Mouse (Mus musculus) embryo, embryonic 11 days (tissue): Measurements from ENCODE around the gene Ciita.

Source experiments
- DNase-seq: peaks from one replicate; pipeline ENCODE4 v3.0.0-alpha.2; 2015

The Ciita gene

DNA sequence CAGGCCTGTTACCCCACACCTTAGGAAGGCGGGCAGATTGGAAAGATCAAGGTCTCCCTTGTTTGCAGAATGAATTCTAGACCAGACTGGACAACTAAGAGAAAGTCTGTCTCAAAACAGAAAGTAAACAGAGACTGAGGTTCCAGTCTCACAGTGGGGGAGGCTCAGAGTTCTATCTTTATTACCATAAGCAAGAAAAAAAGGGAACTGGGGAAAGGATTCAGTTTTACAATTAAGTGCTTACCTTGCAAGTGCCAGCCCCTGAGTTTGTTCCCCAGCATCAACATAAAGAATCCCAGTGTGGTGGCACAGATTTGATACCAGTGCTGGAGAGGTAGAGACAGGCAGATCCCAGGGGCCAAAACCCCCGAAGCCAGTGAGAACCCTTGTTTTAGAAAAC is 3.9 kb upstream of the Ciita start:
- DNase-seq = no peak

DNA sequence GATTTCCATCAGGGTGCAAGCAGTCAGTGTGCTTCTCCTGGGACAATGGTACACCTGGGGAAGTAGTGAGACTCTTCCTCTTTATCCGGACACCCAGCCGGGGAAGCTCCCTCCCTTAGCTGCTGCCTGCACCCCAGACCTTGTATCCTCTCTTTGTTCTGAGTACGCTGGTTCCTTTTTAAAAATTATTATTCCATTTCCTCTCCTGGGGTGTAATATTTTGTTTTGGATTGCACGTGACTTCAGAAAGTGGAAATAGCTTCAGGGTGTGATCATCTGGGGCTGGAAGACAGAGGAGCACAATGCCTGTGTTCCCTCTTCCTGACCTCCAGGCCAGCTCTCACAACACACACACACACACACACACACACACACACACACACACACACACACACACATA is 2.5 kb downstream of the Ciita start:
- no peak for DNase-seq

DNA sequence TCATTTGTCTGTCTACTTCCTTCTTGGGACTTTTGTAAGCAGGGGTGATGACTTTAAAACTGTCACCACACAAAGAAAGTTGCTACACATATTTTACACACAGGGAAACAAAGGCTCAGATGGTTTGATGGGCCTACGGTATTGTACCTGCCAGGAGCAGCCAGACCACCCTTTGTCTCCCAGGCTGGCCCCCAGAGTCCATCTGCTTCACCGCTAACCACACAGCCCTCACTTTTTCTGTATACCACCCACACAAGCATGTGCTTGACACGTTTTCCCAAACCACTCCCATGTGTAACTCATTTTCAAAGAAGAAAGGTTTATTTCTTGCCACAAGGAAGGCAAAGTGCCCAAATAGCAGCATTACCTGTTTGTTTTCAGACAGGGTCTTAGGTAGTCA is 7.1 kb downstream of the Ciita start:
- no peak for DNase-seq

DNA sequence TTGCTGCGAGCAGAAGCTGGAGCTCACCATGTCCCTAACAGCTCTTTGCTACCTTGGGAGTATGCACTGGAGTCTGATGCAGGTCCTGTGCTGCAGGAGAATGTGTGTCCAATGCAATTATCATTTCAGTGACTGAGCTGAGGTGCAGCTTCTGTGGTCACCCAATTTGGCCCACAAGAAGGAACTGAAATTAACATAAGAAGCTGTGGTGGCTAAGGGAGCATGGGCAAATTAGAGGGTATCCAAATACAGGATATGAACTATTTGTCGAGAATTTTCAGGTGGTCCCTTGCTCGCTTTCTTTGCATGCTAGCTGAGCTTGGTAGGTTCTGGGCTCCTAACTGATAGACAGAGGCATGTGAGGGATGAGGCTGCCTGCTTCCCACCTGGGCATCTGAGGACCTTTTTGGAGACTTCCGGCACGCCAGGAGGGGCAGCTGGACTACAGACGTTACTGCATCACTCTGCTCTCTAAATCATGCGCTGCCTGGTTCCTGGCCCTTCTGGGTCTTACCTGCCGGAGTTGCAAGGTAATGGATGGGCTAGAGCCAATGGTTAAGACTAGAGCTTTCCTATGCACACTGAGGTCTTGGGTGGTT is 8.1 kb downstream of the Ciita start:
- no peak for DNase-seq

DNA sequence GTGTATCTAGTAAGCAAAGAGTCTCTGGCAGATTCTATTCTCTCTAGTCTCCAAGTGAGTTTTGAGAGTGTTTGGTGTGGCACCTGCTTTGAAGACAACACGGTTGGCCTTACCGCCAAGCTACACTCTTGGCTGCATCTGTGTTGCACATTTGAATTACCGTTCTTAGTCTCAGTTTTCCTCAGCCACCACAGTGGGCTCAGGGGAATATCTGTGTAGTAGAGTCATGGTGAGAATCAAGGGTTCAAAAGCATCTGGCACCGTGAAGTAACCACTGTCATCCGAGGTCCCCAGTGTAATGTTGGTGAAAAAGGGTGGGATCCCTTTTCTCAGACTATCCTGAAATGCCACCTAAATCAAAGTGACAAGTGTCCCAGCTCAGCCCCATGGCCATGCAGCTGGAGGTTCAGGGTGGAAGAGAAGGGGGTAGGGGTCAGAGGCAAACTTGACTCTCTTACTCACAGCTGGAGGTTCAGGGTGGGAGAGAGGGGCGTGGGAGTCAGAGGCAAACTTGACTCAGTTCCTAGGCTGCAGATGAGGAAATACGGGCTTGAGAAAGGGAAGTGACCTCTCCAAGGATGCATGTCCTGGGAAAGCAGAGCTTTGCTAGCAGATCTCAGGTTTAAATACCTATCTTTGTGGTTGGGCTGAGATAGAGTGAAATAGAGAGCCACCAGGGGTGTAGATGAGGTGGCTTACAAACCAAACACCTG is 9.1 kb downstream of the Ciita start:
- no peak for DNase-seq

DNA sequence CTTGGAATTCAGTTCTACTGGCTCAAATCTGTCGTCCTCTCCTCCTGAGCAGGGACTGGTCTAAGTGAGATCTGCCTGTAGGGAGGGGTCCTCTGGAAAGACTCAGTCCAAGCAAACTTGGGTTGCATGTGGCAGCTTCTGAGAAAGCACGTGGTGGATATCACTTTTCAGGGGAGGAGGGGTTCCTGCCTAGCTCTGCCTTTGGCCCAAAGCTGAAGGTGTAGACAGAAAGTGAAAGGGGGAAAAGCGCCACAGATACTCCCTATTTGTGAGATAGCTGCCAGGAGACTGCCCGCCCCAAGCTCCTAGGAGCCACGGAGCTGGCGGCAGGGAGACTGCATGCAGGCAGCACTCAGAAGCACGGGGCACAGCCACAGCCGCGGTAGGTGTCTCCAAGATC is 9.6 kb downstream of the Ciita start:
- peak; percentile 24 for DNase-seq

DNA sequence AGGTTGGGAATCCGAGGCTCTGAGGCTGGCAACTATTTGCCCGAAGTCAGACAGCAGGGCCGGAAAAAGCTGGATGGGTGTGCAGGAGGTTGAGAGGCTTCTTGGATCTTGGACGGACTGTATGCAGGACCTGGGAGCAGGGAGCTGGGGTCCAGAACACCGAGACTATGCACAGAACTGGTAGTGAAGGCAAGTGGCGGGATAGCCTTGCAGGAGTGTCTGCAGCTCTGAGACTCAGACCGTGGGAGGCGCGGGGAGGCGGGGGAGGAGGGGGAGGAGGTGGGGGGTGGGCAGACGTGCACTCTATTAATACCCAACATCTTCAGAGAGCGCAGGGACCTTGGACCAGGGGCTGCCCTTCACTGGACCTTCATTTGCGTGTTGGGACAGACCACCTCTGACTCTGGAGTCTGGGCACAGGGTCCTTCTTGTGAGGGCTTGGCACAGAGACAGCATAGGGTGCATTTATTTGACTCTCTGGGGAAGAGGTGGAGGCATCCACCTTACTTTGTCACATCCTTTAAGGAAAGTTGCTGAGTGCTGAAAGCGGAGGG is 10.1 kb downstream of the Ciita start:
- DNase-seq = no peak

DNA sequence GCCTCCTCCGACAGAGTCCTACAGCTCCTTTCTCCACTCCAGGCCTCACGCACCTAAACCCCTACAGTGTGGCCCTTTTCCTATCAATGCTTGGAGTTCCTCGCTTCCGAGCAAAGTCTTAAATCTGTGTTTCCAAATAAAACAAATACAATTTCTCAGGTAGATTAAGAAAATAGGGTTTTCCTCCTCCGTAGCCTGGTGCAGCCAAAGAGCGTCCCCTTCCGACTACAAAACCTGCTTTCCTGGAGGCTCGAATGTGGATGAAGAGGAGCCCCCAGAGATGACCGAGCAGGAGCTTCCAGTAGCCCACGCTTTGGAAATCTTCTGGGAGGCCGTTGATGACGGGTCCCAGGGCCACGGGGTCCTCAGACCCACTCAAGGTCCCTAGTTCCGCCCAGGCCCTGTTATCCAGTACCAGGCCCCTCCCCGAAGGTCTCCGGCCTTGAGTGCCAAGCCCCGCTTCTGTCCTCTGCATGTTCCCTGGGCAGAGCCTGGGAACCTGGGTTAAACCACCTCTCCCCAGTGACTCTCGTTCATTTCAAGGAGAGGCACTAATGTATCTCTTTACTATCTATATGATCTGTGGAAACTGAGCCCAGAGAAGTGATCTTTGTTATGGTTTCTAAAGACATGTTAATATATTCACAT is 10.8 kb downstream of the Ciita start:
- no peak for DNase-seq

DNA sequence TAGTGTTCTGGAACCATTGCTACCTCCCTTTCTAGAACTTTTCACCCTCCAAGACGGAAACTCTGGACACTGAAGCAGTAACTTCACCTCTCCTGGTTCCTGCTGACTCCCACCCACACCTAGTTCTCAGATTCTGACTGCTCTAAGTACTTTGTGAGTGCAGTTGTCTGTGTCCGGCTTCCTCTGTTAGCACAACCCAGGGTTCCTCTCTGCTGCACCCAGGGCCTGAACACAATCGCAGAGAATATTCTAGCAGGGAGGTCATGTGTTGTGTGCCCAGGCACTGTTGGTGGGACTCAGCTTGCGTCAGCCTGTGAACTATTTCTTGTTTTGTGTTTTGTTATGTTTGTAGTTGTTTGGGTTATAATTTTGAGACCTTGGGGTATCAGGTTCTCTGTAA is 11.9 kb downstream of the Ciita start:
- DNase-seq = no peak

DNA sequence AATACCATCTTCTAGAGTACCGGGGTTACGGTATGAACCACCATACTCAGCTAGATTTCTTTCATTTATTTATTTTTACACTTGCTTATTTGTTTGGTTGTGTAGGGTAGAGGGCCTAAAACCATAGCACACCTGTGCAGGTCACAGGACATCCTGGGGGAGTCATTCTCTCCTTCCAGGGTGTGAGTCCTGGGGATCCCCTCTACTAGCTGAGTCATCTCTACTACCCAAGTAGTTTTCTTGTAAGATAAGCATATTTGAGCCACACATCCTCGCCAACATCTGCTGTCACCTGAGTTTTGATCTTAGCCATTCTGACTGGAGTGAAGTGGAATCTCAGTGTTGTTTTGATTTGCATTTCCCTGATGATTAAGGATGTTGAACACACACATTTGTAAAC is 12.7 kb downstream of the Ciita start:
- no peak for DNase-seq

DNA sequence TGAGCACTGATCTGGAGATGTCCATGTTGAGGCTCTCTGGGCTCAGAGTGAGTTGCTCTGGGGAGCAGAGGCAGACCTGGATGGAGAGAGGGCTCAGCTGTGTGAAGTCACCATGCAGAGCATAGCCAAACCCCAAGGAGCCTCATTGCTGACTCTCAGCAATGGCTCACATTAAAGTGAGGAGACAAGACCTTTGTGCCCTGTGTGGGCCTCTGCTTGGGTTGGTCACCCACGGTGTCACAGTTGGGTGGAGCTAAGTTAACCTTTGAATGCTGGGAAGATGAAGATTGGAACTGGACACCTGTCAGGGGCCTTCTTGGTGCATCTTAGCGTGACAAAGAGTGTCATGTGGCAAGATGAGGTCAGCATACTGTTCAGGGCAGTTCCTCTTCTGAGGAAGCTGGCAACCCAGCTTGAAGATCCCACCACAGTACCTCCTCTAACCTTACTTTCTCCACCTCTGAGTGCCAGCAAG is 16.0 kb downstream of the Ciita start:
- no peak for DNase-seq

DNA sequence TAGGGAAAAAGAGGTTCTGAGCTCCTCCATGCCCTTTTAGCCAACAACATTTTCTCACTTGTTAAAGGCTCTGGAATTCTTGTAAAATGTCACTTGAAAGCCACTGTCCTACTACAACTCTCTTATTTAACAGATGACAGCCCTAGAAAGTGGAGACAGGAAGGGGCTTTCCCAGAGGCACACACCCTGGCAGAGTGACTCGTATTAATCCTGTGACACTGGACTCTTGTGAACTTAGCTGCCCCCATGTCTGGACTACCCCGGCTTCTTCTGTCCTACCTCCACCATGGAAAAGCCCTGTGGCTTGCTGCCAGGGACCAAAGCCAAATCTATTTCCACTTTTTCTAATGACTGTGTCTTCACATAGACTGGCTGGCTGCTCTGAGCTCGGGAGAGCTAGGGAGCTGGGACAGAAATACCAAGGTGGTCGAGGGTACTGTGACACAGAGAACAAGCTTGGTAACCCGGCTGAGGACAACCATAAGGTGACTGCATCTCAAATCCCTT is 18.3 kb downstream of the Ciita start:
- DNase-seq = no peak

DNA sequence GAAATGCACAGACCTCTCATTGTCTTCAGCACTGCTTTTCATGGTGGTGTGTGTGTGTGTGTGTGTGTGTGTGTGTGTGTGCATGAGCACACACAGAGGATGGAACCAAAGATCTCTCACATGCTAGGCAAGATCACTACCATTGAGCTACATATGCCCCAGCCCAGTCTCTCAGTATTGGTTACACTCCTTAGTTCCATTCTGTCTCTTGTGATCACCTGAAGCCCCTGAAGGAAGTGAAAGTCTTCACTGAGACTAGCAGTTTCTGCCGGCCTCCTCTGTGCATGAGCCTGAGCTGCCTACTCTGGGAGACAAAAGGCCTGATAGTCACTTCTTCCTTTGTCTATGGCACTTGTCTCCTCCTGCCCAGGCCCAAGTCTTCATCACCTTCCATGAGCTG is 19.3 kb downstream of the Ciita start:
- DNase-seq = no peak

DNA sequence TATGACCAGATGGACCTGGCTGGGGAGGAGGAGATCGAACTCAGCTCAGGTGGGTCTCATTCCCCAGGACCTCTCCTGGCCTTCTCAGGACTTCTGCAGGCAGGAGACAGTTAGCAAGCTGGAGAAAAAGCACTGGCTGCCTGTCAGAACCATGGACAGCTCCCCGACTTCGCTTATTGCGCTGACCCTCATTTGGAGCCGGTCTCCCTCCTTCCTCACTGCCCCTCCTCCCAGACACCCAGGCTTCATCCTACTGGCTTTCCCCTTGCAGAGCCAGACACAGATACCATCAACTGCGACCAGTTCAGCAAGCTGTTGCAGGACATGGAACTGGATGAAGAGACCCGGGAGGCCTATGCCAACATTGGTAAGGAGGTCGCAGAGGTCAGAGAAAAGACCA is 22.0 kb downstream of the Ciita start:
- DNase-seq = peak; percentile 82

DNA sequence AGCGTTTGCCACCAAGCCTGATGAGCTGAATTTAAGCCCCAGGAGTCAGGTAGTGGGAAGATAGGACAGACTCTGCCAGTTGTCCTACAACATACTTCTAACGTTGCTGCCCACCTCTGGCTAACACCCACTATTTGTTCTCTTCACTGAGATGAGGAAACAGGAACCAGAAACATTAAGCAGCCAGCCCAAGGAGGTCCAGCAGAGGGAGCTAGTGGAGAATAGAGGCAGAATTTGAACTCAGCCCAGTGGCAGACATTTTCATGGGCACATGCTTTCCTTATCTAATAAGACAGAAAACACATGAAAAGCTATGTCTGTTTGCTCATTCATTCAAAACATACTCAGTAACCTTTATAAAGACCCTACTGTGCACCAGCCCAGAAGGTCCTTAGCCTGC is 23.2 kb downstream of the Ciita start:
- DNase-seq = no peak

DNA sequence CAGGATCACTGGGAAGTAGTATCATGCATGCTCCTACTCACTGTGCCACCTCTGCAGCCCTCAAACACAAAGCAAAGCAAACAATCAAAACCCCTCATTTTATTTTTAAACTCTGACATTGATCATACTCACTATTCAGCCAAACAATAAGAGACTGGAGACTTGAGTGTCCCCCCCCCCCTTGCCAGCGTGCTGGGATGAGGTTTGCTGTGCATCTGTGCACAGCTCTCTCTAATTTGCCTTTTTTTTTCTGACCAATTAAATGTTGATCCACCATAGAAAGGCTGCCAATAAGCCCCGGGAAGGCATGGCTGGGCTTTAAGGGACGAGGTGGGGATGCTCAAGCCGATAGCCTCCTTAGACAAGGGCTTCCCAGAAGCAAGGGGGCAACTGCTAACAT is 27.6 kb downstream of the Ciita start:
- DNase-seq = no peak

DNA sequence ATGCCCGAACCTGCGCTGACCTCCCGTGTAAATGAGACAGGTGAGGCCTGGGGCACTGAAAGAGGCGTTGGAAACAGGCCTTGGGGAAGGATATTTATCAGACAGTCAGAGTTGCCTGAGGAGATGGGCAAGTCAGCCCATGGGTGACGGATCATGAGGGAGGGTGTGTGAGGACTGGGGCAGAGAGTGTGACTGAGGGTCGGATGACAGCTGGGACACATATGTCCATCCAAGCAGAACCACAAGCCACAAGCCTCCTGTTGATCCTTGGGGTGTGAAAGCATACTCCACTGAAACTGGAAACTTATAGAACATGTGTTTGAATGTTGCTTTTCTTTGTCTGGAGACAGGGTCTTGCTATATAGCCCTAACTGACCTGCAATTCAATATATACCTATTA is 28.8 kb downstream of the Ciita start:
- DNase-seq = no peak

DNA sequence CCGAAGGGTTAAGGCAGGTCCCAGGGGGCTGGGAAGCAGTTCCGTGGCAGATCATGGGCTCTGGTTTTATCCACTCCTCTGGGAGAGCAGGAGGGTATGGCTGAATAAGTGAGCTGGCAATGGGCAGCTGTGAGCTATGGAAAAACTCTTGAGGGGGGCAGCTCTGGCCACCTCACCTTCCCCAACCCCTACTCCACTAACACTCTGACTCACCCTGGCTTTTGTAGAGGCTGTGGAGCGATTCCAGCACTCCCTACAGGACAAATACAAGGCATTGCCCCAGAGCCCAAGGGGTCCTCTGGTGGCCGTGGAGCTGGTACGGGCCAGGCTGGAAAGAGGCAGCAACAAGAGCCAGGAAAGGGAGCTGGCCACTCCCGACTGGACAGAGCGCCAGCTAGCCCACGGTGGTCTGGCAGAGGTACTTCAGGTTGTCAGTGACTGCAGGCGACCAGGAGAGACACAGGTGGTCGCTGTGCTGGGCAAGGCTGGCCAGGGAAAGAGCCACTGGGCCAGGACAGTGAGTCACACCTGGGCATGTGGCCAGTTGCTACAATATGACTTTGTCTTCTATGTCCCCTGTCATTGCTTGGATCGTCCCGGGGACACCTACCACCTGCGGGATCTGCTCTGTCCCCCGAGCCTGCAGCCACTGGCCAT is 30.7 kb downstream of the Ciita start:
- no peak for DNase-seq

DNA sequence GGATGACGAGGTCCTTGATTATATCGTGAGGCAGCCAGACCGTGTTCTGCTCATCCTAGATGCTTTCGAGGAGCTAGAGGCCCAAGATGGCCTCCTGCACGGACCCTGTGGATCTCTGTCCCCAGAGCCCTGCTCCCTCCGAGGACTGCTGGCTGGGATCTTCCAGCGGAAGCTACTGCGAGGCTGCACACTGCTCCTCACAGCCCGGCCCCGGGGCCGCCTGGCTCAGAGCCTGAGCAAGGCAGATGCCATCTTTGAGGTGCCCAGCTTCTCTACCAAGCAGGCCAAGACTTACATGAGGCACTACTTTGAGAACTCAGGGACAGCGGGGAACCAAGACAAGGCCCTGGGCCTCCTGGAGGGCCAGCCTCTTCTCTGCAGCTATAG is 31.3 kb downstream of the Ciita start:
- DNase-seq = no peak

DNA sequence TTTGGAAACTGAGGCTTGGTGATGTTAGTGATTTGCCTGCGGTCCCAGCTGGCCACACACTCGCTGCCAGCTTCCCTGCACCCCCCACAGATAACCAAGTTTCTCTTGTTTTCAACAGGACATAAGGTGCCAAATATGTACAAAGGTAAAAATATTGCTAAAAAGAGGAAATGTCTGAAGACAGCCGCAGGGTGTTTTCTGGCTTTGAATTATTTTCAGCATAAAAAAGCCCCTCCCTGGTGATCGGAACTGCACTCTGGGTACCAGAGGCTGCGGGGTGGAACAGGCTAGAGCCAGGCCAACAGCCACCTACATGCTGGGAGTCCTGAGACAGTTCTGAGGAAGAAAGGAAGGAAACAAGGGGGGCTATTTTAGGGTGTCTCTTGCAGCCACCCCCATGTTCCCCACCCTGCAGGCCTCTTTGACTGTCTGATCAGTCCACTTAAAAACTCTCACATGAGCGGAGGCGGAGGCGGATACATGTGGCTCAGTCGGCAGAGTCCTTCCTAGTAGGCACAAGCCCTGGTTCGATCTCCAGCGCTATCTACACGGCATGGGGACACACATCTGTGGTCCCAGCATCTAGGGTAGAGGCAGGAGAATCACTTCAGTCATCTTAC is 36.2 kb downstream of the Ciita start:
- DNase-seq = no peak

DNA sequence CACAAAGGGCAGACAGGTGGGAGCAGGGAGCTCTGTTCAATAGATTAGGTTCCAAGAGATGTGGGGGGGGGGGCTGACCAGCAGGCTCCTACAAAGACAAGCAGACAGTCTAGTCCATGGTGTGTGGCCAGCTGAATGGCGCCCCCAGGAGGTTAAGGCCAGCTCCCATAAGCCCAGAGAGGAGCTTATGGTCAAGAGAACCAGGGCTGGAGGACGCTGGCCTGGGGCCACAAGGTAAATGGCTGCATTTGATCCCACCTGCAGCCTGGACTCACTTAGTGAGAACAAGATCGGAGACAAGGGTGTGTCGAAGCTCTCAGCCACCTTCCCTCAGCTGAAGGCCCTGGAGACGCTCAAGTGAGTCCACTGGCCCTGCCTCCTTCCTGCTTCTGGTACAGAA is 38.2 kb downstream of the Ciita start:
- no peak for DNase-seq

DNA sequence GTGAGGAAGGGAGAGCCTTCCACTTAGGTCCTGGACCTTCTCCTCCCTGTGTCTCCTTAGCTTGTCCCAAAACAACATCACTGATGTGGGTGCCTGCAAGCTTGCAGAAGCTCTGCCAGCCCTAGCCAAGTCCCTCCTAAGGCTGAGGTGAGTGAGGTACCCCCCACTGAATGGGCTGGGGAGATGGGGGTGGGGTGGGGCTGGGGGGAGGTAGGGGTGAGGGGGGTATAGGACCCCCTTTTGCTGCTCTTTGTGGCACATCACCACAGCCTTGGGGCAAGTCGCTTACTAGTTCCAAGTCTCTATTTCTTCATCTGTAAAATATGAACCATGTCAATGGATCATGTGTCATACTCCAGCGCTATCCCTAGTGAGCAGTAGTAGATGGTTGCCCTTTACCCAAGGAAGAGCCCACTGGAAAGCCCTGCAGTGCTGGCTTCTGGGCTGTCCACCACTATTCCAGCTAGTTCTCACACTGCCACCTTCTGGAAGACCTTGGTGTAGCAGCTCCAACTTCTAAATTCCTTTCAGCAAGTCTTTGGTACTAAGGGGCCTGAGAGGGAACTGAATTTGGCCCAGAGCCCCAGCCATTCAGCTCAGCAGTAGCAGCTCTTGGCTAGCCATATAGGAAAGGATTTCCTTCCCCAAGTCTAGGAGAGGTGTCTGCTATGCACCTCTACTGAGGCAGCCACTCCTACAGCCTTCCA is 41.2 kb downstream of the Ciita start:
- DNase-seq = peak; percentile 84
